Mouse (Mus musculus) bone marrow, adult 2 months (tissue): ENCODE measurements at regions not wholly inside any gene's neighbourhood (a gene's known extent, or its start where the extent isn't known, plus 50 kb on each side); places are given as distances from the start of the nearest gene placed in this dataset.

Source experiments
- H3K27ac ChIP-seq: fragments of 200-500 bp; 2 replicates; pipeline ENCODE4 v1.5.1; 2012; ENCODE audit warnings: low read depth, mild to moderate bottlenecking, control low read depth, inconsistent platforms, low read length; ENCODE audit not compliant: control insufficient read depth, poor library complexity, insufficient read depth
- H3K4me1 ChIP-seq: fragments of 200-500 bp; 2 replicates; pipeline ENCODE4 v1.6.1; 2011; ENCODE audit warnings: low read length; ENCODE audit not compliant: control insufficient read depth, insufficient read depth
- H3K4me3 ChIP-seq: fragments of 200-500 bp; replicated peaks from 2 replicates; pipeline ENCODE3; 2011; ENCODE audit warnings: mild to moderate bottlenecking, low read depth, low read length, control low read depth; ENCODE audit not compliant: control insufficient read depth
- CTCF ChIP-seq: fragments of 200-500 bp; IDR thresholded peaks from 2 replicates; pipeline ENCODE4 v1.5.1; 2011; ENCODE audit warnings: low read length, control low read depth; ENCODE audit not compliant: control insufficient read depth, insufficient read depth
- POLR2A ChIP-seq: fragments of 200-500 bp; IDR thresholded peaks from 2 replicates; pipeline ENCODE4 v1.6.1; 2011; ENCODE audit warnings: low read depth, mild to moderate bottlenecking, control low read depth, low read length, borderline replicate concordance; ENCODE audit not compliant: control insufficient read depth
- WGBS: fragments of 180-500 bp; shearing (Covaris S2); methylation state at CpG from one replicate; pipeline ENCODE4 v1.1.7; 2018; 5-methylcytosine and 5-hydroxymethylcytosine counted together

DNA sequence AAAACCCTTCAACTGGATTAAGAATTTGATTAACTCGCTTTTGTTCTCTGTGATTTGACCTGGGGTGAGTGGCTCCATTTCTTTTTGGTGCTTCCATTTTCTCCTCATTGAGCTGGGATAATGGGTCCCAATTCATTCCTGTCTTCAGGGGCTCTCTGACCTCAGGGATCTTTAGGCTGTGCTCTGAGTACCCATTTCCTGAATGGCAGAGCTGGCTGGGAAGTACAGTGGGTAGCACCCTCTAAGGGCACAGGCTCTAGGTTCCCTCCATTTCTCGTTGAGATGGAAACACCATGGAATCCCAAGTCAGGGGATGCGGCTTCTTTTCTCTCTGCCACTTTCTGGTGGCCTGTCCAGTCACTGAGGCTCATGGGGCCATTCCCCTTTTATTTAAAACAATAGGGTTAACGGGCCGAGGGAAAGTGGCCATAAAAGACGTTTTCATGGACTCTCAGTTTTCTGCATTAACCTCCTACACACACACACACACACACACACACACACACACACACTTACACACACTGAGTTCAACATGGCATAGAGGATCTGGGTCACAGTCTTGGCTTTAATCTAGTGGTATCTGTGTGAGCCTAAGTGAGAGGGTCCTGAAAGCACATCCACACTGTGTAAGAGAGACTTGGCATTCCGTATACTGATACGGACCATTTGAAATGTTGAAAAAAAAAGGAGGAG is 98.3 kb upstream of the Ccnd2 start:
- 80% methylated on average over 8 of the region's 8 CpGs for WGBS
- TF ChIP-seq POLR2A (no peak), CTCF (no peak)
- Histone ChIP-seq H3K4me3 (no peak overlapping the region), H3K4me1 (peaks cover 7% of the 10 kb centered on the region), H3K27ac (no peak overlapping the region)

DNA sequence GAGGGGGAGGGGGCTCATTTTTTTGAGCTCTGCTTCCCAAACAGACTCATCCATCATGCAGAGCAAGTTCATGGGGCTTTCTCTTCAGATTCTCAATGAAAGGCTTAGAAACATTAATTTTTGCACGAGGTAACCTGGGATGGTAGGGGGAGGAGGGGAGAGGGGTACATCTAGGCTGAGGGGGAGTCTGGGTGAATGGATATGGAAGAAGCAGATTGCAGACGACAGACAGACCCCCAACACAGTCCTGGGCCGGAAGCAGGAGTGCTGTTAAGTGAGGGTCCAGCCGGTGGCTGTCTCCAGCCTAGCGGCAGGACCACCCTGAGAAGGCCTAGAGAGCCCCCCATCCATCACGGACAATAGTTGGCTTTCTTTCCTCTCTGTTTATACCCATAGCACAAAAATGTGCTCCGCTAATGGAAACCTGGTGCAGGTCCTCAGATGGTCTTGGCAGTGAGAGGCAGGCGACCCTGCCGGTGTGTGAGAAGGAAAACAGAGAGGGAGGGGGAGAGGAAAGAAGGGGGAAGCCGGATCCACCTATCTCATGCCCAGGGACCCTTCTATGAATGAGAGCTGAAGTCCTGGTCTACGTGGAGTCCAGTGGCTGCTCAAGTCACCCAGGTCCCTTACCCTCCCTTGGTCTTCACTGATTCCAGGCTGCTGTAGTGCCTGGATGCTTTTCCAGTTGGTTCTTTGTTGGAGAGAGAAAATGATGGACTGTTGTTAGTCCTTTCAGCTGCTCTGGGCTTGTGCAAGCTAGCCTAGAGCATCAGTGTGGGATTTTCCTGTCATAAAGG is 99.1 kb upstream of the Ccnd2 start:
- no peak overlapping the region for H3K4me3 ChIP-seq
- 64% methylated on average over 11 of the region's 11 CpGs for WGBS
- H3K27ac ChIP-seq, result no peak overlapping the region
- peaks cover 7% of the 10 kb centered on the region for H3K4me1 ChIP-seq
- no peak for TF ChIP-seq CTCF
- no peak for TF ChIP-seq POLR2A

DNA sequence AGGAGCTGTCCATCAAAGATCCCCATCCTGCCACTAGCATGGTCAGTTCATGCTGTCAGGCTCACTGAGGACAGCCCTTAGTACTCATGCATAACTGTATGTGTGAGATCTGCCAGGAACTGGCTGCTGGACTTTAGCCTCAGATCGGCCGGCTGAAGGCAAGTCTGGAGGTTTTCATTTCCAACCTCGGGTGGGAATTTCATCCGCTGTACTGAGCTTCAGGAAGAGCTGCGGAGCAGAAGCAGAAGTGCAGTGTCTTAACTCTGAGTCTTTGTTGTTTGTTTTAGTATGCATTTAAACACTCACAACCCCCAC is 99.6 kb upstream of the Ccnd2 start:
- H3K4me3 ChIP-seq, result no peak overlapping the region
- 22% methylated on average over 5 of the region's 5 CpGs for WGBS
- H3K27ac ChIP-seq, result no peak overlapping the region
- H3K4me1 ChIP-seq, result peaks cover 6% of the 10 kb centered on the region
- no peak for TF ChIP-seq POLR2A
- TF ChIP-seq CTCF, result no peak

DNA sequence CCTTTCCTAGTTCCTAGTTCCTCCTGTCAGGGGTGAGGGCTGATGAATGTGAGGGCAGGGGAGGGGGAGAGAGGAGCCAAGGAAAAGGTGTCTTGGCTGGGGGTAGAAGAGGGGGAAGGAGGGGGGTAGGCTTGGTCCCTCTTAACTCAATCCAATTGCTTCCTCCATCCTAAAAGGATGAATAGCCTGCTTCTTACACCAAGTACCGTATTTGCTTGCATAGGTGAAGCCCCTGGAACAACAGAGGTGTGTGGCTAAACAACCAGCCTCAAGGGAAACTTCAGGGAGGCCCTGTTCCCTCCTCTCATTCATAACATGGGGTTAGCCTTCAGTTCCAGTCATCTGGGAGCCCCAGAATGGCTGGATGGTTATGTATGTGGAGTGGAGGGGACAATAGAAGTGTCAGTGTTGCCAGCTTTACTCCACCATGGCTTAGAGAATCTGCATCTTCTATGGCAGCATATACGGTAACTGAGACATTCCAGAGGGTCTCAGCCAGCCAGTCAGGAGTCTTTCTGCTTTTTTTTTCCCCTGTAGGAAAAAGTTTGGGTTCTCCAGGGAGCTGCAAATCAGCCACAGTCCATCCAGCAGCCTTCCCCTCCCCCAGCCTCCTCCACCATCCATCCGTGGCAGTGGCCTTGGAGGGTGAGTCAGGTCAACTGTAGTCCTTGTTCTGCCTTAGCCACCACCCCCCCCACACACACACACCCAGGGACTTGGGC is 100.2 kb upstream of the Ccnd2 start:
- Histone ChIP-seq H3K4me1 (peaks cover 6% of the 10 kb centered on the region), H3K4me3 (no peak overlapping the region), H3K27ac (no peak overlapping the region)
- no peak for TF ChIP-seq CTCF
- no peak for TF ChIP-seq POLR2A
- WGBS, result 51% methylated on average over 3 of the region's 3 CpGs

DNA sequence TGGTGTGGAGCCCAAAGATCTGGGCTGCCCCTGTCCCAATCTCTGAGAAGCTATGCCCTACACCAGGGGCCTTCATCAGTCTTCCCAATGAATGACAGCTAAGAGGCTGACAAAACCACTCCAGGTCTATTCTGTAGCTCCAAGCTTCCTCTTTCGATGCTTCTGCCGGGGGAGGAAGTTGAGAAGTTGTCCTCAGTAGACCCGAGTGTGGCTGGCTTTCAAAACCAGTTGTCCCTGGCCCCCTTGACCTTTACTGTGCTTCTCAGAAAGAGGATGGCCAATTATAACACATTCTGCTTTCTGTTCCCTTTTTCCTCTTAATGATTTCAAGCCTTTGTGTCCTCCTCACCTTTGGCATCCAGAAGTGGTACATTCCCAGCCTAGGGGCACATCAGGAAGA is 101.9 kb upstream of the Ccnd2 start:
- H3K27ac ChIP-seq, result 0 out of 2 replicates have a peak overlapping the region, but pooled peaks have one; percentile 11
- TF ChIP-seq CTCF, result no peak
- no peak for TF ChIP-seq POLR2A
- under 1% methylated on average over 3 of the region's 3 CpGs for WGBS

GRCm38 (mm10) chr6:127263903-127264680 is 112.1 kb upstream of the Ccnd2 start:
- Histone ChIP-seq H3K27ac (no peak overlapping the region), H3K4me1 (peaks cover 7% of the 10 kb centered on the region), H3K4me3 (no peak overlapping the region)
- no peak for TF ChIP-seq POLR2A
- TF ChIP-seq CTCF, result no peak
- 19% methylated on average over 5 of the region's 5 CpGs for WGBS

More for the DNA sequence above, 101.9 kb upstream of the Ccnd2 start:
- Histone ChIP-seq H3K4me1 (peaks cover 5% of the 10 kb centered on the region), H3K4me3 (no peak overlapping the region)

DNA sequence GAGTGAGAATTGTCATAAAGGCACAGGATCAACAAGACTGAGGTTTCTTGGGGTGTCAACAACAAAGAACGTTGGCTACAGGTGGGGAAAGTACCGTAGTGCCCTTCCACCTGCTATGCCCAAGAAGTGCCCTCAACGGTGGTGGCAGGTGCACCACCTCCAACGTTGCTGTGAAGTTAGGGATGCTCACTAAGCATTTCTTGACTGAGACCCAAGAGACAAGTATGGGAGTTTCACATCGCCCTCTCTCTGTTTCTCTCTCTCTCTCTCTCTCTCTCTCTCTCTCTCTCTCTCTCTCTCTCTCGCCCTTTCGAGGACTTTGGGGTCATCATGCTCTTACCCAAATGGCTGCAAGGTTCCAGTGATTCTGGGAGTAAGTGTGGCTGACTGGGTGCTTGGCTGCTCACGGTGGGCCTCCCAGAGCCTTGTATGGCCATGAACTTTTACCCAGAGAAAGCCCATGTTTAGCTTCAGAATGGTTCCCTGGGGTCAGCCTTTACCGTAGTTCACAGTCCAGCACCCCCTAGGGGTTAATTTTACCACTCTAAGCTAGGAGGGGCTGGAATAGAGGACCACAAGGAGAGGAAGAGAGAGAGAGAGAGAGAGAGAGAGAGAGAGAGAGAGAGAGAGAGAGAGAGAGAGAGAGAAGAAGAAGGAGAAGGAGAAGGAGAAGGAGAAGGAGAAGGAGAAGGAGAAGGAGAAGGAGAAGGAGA is 113.2 kb upstream of the Ccnd2 start:
- no peak overlapping the region for H3K27ac ChIP-seq
- WGBS, result 33% methylated on average over 9 of the region's 9 CpGs
- TF ChIP-seq CTCF (no peak), POLR2A (no peak)
- no peak overlapping the region for H3K4me3 ChIP-seq
- H3K4me1 ChIP-seq, result peaks cover 7% of the 10 kb centered on the region
